Mouse (Mus musculus) embryonic facial prominence, embryonic 11.5 days (tissue): ENCODE data around the gene Arhgef2. TPM values are rescaled to one million over a fixed set of nuclear protein-coding genes. Genes with fewer than 3 reads are reported as not detected.

Source experiments
- ATAC-seq: fragments of 200-750 bp; cut with Nextera tagmentation; replicated peaks from 2 replicates; pipeline ENCODE4 v1.8.0; 2017; ENCODE audit warnings: low read depth; ENCODE audit not compliant: insufficient number of reproducible peaks, low FRiP score, low TSS enrichment
- DNase-seq: peaks from one replicate; pipeline ENCODE4 v3.0.0-alpha.2; 2015; ENCODE audit warnings: low spot score
- H3K27ac ChIP-seq: fragments of 300-500 bp; sonication (generic); replicated peaks from 2 replicates; pipeline ENCODE4 v1.5.1; 2014; ENCODE audit warnings: mild to moderate bottlenecking, low read depth, low read length, control low read depth
- H3K27me3 ChIP-seq: fragments of 300-500 bp; sonication (generic); 2 replicates; pipeline ENCODE4 v1.6.1; 2014; ENCODE audit warnings: mild to moderate bottlenecking, low read length, moderate library complexity, mixed read lengths; ENCODE audit not compliant: control insufficient read depth, insufficient read depth
- H3K36me3 ChIP-seq: fragments of 300-500 bp; sonication (generic); replicated peaks from 2 replicates; pipeline ENCODE4 v1.6.1; 2014; ENCODE audit warnings: low read depth, mild to moderate bottlenecking, low read length, moderate library complexity, mixed read lengths; ENCODE audit not compliant: control insufficient read depth, insufficient read depth
- H3K4me1 ChIP-seq: fragments of 300-500 bp; sonication (generic); 2 replicates; pipeline ENCODE4 v1.6.1; 2014; ENCODE audit warnings: low read length, mixed read lengths; ENCODE audit not compliant: control insufficient read depth, insufficient read depth
- H3K4me2 ChIP-seq: fragments of 300-500 bp; sonication (generic); 2 replicates; pipeline ENCODE4 v1.6.1; 2014; ENCODE audit warnings: low read depth, mild to moderate bottlenecking, control low read depth, low read length, moderate library complexity
- H3K4me3 ChIP-seq: fragments of 300-500 bp; sonication (generic); 2 replicates; pipeline ENCODE4 v1.5.1; 2014; ENCODE audit warnings: low read depth, low read length, control low read depth
- H3K9ac ChIP-seq: fragments of 300-500 bp; sonication (generic); replicated peaks from 2 replicates; pipeline ENCODE4 v1.6.1; 2014; ENCODE audit warnings: mild to moderate bottlenecking, control low read depth, low read length
- H3K9me3 ChIP-seq: fragments of 300-500 bp; sonication (generic); replicated peaks from 2 replicates; pipeline ENCODE4 v1.6.1; 2016; ENCODE audit warnings: mild to moderate bottlenecking, low read length, inconsistent platforms, mixed read lengths; ENCODE audit not compliant: control insufficient read depth
- WGBS: fragments of 180-500 bp; shearing (Covaris S2); extraction: QIAGEN DNeasy Blood & Tissue Kit; methylation state at CpG from one replicate; pipeline ENCODE4 v1.1.7; 2014; 5-methylcytosine and 5-hydroxymethylcytosine counted together
- polyA plus RNA-seq: library from polyadenylated mRNA; unstranded; fragments of >200 nt; fragmentation: Nextera tagmentation; extraction: Ambion mirVana; gene quantifications from 2 replicates; pipeline ENCODE4 v1.2.1, GENCODE M21; 2014

The Arhgef2 gene
- polyA plus RNA-seq, 1 experiment from 2014 or later: 82.2 TPM

- Histone ChIP-seq H3K4me2 (no peak overlapping the region), H3K27me3 (no peaks in the 10 kb centered on the region), H3K36me3 (peaks cover 46% of the 10 kb centered on the region), H3K4me1 (no peaks in the 10 kb centered on the region), H3K9ac (no peak overlapping the region), H3K4me3 (no peak overlapping the region), H3K9me3 (no peaks in the 10 kb centered on the region), H3K27ac (no peak overlapping the region)
- ATAC-seq: no peak
- 98% methylated on average over 5 of the region's 5 CpGs for WGBS
- no peak for DNase-seq
Observed at GRCm38 (mm10) chr3:88637134-88637533, 31.4 kb downstream of the Arhgef2 start.

- H3K9me3 ChIP-seq: no peaks in the 10 kb centered on the region
- DNase-seq: no peak
- 96% methylated on average over 12 of the region's 12 CpGs for WGBS
Observed at GRCm38 (mm10) chr3:88639239-88639638, 33.5 kb downstream of the Arhgef2 start.

DNA sequence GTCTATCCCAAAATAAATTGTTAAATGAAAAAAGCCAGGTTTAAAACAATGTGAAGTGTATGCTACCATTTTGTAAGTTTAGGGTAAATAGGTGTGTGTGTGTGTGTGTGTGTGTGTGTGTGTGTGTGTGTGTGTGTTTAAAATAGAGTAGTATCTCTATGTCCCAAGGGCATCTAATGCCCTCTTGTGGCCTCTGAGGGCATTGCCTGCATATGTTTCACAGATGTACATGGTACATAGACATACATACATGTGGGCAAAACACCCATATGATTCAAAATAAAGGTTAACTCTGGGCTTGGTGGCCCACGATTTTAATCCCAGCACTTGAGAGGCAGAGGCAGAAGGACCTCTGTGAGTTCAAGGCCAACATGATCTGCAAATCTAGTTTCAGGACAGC lies 34.9 kb downstream of the Arhgef2 start:
- DNase-seq: peak; percentile 75
- Histone ChIP-seq H3K4me2 (no peak overlapping the region), H3K27ac (no peak overlapping the region), H3K9me3 (no peaks in the 10 kb centered on the region), H3K9ac (no peak overlapping the region), H3K36me3 (peaks cover 40% of the 10 kb centered on the region), H3K27me3 (no peaks in the 10 kb centered on the region), H3K4me3 (no peak overlapping the region), H3K4me1 (no peaks in the 10 kb centered on the region)
- no peak for ATAC-seq
- WGBS: 67% methylated on average over 1 of the region's 1 CpGs

More at GRCm38 (mm10) chr3:88639239-88639638, 33.5 kb downstream of the Arhgef2 start:
- H3K4me3 ChIP-seq: no peak overlapping the region
- H3K36me3 ChIP-seq: peaks cover 51% of the 10 kb centered on the region
- no peaks in the 10 kb centered on the region for H3K27me3 ChIP-seq
- H3K9ac ChIP-seq: no peak overlapping the region
- no peak overlapping the region for H3K27ac ChIP-seq
- no peak for ATAC-seq
- no peak overlapping the region for H3K4me2 ChIP-seq
- H3K4me1 ChIP-seq: no peaks in the 10 kb centered on the region

DNA sequence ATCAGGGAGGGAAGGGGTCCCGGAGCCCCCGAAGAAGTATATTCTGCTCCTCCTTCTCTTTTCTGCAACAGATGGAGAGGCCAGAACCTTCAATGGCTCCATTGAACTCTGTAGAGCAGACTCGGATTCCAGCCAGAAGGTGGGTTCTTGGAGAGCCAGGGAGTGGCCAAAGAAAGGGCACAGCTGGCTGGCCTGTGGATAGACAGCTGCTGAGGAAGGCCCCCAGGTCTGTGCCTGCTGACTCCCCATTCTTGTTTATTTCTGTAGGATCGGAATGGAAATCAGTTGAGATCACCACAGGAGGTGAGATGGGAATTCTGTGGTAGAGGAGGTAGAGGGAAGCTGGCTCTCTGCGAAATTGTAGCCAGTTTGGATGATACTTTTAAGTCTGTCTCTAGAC lies 37.3 kb downstream of the Arhgef2 start:
- ATAC-seq: no peak
- no peak for DNase-seq
- Histone ChIP-seq H3K36me3 (peaks cover 39% of the 10 kb centered on the region), H3K27me3 (no peaks in the 10 kb centered on the region), H3K27ac (no peak overlapping the region), H3K4me2 (no peak overlapping the region), H3K4me3 (no peak overlapping the region), H3K9ac (no peak overlapping the region), H3K4me1 (no peaks in the 10 kb centered on the region), H3K9me3 (no peaks in the 10 kb centered on the region)
- WGBS: 88% methylated on average over 5 of the region's 5 CpGs

- Histone ChIP-seq H3K27ac (no peak overlapping the region), H3K4me2 (no peak overlapping the region), H3K9ac (no peak overlapping the region), H3K9me3 (no peaks in the 10 kb centered on the region), H3K4me1 (no peaks in the 10 kb centered on the region), H3K36me3 (peaks cover 24% of the 10 kb centered on the region), H3K27me3 (no peaks in the 10 kb centered on the region), H3K4me3 (no peak overlapping the region)
- WGBS: 94% methylated on average over 12 of the region's 12 CpGs
- no peak for ATAC-seq
- DNase-seq: no peak
Observed at GRCm38 (mm10) chr3:88645937-88646336, 40.2 kb downstream of the Arhgef2 start.

GRCm38 (mm10) chr3:88646426-88646995 lies 40.7 kb downstream of the Arhgef2 start:
- DNase-seq: no peak
- no peak overlapping the region for H3K27ac ChIP-seq
- WGBS: 71% methylated on average over 6 of the region's 6 CpGs
- no peaks in the 10 kb centered on the region for H3K27me3 ChIP-seq
- H3K36me3 ChIP-seq: peaks cover 24% of the 10 kb centered on the region
- no peaks in the 10 kb centered on the region for H3K9me3 ChIP-seq
- H3K4me3 ChIP-seq: no peak overlapping the region
- H3K9ac ChIP-seq: no peak overlapping the region
- no peak for ATAC-seq
- no peaks in the 10 kb centered on the region for H3K4me1 ChIP-seq
- no peak overlapping the region for H3K4me2 ChIP-seq

- DNase-seq (no peak), ATAC-seq (no peak)
- H3K36me3 ChIP-seq: peaks cover 24% of the 10 kb centered on the region
- H3K4me2 ChIP-seq: no peak overlapping the region
- H3K27me3 ChIP-seq: no peaks in the 10 kb centered on the region
- H3K4me1 ChIP-seq: no peaks in the 10 kb centered on the region
- H3K27ac ChIP-seq: no peak overlapping the region
- no peak overlapping the region for H3K4me3 ChIP-seq
- H3K9me3 ChIP-seq: no peaks in the 10 kb centered on the region
- 91% methylated on average over 3 of the region's 3 CpGs for WGBS
- no peak overlapping the region for H3K9ac ChIP-seq
Observed at GRCm38 (mm10) chr3:88647076-88647475, 41.3 kb downstream of the Arhgef2 start.

DNA sequence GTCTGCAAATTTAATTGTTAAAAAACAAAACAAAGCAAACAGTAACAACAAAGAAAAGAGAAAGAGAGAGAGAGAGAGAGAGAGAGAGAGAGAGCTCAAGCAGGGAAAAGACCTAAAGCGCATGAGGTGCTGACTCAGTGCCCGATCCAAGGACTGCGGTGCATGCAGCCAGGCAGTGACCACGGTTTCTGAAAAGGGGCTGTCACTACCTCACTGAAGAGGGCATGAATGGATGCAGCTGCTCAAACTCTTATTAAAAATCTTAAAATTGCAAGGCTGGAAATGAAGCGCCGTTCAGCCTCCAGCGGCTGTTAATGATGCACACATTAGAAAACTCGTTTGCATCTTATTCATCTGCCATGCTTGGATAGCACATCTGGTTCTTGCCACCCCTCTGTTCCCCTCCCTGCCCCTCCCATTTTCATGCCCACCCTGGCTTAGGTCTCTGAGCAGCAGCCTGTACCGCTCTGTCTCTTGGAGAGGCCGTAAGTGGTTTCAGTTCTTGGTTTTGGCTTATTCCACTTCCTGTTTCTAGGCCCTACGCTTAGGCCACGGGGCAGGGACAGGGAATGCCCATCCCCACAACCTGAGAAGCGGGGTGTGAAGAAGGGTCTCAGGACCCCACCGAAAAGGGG lies 42.1 kb downstream of the Arhgef2 start:
- H3K27me3 ChIP-seq: no peaks in the 10 kb centered on the region
- H3K9me3 ChIP-seq: no peaks in the 10 kb centered on the region
- ATAC-seq (no peak), DNase-seq (no peak)
- no peak overlapping the region for H3K27ac ChIP-seq
- 90% methylated on average over 14 of the region's 14 CpGs for WGBS
- H3K4me2 ChIP-seq: no peak overlapping the region
- peaks cover 22% of the 10 kb centered on the region for H3K36me3 ChIP-seq
- H3K9ac ChIP-seq: no peak overlapping the region
- no peak overlapping the region for H3K4me3 ChIP-seq
- H3K4me1 ChIP-seq: no peaks in the 10 kb centered on the region
